Mouse (Mus musculus): Measurements from ENCODE around the gene Prune1. TPM values are rescaled to one million over a fixed set of nuclear protein-coding genes. Genes with fewer than 3 reads are reported as not detected.
"Not testable (repeated sequence)": the region's sequence is repeated elsewhere in the genome, so short reads cannot be mapped to it uniquely, and the experiment has no call there.

Prune1 gene
- total and polyA plus RNA-seq, 2 experiments from 2014 or later = 59.0 to 60.4 TPM

DNA sequence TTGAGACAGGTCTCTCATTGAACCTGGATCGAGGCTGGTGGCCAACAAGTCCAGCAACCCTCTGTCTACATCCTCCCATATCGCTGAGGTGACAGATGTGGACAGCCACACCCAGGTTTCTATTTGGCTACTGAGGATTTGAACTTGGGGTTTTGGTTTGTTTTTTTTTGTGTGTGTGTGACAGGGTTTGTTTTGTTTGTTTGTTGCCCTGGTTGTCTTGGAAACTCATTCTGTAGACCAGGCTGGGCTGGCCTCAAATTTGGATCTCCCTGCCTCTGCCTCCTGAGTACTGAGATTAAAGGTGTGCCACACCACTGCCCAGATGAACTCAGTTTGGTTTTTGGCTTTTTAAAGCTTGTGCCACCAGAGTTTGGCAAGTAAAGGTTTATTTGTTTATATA, 58.8 kb downstream of the Prune1 start:
- H3K4me1 ChIP-seq (ENCODE audit: insufficient read depth) = peaks cover 16% of the 10 kb centered on the region
- ATAC-seq = no peak
- WGBS = 96% methylated on average over 2 of the region's 2 CpGs

GRCm38 (mm10) chr3:95218466-95219137, 63.3 kb downstream of the Prune1 start:
- DNase-seq (no peak), ATAC-seq (no peak)
- Histone ChIP-seq H3K27ac (ENCODE audit: low read depth, low read length) (peak overlapping the region; percentile 96; the same call in 1 of the 2 replicates), H3K4me2 (ENCODE audit: low read depth) (peak overlapping the region; percentile 74), H3K27me3 (ENCODE audit: insufficient read depth, low read length) (no peaks in the 10 kb centered on the region), H3K9ac (peak overlapping the region; percentile 83; the same call in 1 of the 2 replicates), H3K4me3 (ENCODE audit: low read depth, low read length) (0 out of 2 replicates have a peak overlapping the region, but pooled peaks have one; percentile 73), H3K9me3 (ENCODE audit: low read length) (no peaks in the 10 kb centered on the region), H3K4me1 (ENCODE audit: insufficient read depth) (peaks cover 6% of the 10 kb centered on the region; the same call in 1 of the 2 replicates), H3K36me3 (ENCODE audit: insufficient read depth) (peaks cover 40% of the 10 kb centered on the region)
- 83% methylated on average over 6 of the region's 6 CpGs for WGBS
- TF ChIP-seq CTCF (IDR thresholded peaks at IDR 0.05; ENCODE audit: low read depth) = no peak

More for the DNA sequence above, 58.8 kb downstream of the Prune1 start:
- Histone ChIP-seq H3K9me3 (ENCODE audit: low read length) (no peaks in the 10 kb centered on the region), H3K4me3 (ENCODE audit: low read depth, low read length) (no peak overlapping the region), H3K4me2 (ENCODE audit: low read depth) (no peak overlapping the region), H3K27me3 (ENCODE audit: insufficient read depth, low read length) (no peaks in the 10 kb centered on the region), H3K9ac (no peak overlapping the region), H3K27ac (ENCODE audit: low read depth, low read length) (no peak overlapping the region), H3K36me3 (ENCODE audit: insufficient read depth) (peaks cover 47% of the 10 kb centered on the region)
- no peak for DNase-seq
- no peak for TF ChIP-seq CTCF (IDR thresholded peaks at IDR 0.05; ENCODE audit: low read depth)

DNA sequence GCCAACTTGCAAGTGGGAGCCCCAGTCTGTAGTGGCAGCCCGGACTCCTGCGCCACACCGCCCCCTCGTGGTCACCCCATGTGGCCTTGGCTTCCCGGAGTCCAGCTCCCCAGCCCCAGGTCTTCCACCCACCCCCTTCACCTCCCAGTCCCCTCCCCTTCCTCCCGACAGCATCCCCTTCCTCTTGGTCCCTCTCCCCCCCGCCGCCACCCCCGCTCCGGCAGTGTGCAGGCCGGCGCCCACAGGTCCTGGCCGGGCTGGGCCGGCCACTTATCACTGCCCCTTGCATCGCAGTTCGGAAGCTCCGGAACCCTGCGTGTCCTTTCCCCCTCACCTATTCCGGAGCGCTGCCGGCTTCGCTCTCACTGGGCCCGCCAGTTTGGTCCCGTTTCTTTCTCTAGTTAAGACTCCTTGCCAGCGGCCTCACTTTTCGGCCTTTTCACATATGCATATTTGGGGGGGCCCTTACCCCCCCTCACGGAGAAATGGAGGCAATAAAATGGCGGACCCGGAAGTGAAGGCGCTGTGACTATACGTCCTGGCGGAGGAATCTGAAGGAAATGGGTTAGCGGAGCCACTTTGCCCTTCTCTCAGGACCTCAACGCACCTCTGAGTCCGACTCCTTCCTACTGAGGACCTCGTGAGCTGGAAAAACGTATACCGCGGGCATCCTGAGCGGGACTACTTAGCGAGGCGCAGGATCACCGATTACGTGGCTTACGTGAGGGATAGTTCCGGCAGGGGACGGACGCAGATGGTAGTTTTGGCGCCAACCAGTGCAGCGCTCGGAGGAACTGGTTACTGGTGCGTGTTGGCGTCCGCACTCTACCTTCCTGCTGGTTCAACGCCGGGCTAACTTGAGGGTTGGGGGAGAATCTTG, 64.4 kb downstream of the Prune1 start, which contains the start of gene Gabpb2:
Gene Gabpb2, minus strand, starts transcription at position 662 of the 880 bp plus-strand sequence.
- Histone ChIP-seq H3K36me3 (ENCODE audit: insufficient read depth) (peaks cover 35% of the 10 kb centered on the region), H3K27ac (ENCODE audit: low read depth, low read length) (peak within 1 kb of the TSS; percentile 96), H3K9me3 (ENCODE audit: low read length) (no peaks in the 10 kb centered on the region), H3K4me3 (ENCODE audit: low read depth, low read length) (peak within 1 kb of the TSS; percentile 73), H3K4me2 (ENCODE audit: low read depth) (peak within 1 kb of the TSS; percentile 74), H3K27me3 (ENCODE audit: insufficient read depth, low read length) (no peaks in the 10 kb centered on the region), H3K9ac (peak within 1 kb of the TSS; percentile 83), H3K4me1 (ENCODE audit: insufficient read depth) (peaks cover 6% of the 10 kb centered on the region; the same call in 1 of the 2 replicates)
- under 1% methylated on average over 56 of the region's 56 CpGs for WGBS
- DNase-seq = peak; percentile 93
- peak; percentile 77 for TF ChIP-seq CTCF (IDR thresholded peaks at IDR 0.05; ENCODE audit: low read depth)
- ATAC-seq = peak; percentile 84

GRCm38 (mm10) chr3:95216655-95217254, 65.1 kb downstream of the Prune1 start:
- TF ChIP-seq CTCF (IDR thresholded peaks at IDR 0.05; ENCODE audit: low read depth) = no peak
- peak overlapping the region; percentile 74 for H3K4me2 ChIP-seq (ENCODE audit: low read depth)
- peak overlapping the region; percentile 83 for H3K9ac ChIP-seq
- ATAC-seq (peak; percentile 8; the same call in 1 of the 2 replicates), DNase-seq (no peak)
- peak overlapping the region; percentile 73 for H3K4me3 ChIP-seq (ENCODE audit: low read depth, low read length)
- H3K9me3 ChIP-seq (ENCODE audit: low read length) = no peaks in the 10 kb centered on the region
- peaks cover 6% of the 10 kb centered on the region; the same call in 1 of the 2 replicates for H3K4me1 ChIP-seq (ENCODE audit: insufficient read depth)
- no peaks in the 10 kb centered on the region for H3K27me3 ChIP-seq (ENCODE audit: insufficient read depth, low read length)
- peak overlapping the region; percentile 96 for H3K27ac ChIP-seq (ENCODE audit: low read depth, low read length)
- WGBS = 18% methylated on average over 4 of the region's 4 CpGs
- peaks cover 35% of the 10 kb centered on the region for H3K36me3 ChIP-seq (ENCODE audit: insufficient read depth)

DNA sequence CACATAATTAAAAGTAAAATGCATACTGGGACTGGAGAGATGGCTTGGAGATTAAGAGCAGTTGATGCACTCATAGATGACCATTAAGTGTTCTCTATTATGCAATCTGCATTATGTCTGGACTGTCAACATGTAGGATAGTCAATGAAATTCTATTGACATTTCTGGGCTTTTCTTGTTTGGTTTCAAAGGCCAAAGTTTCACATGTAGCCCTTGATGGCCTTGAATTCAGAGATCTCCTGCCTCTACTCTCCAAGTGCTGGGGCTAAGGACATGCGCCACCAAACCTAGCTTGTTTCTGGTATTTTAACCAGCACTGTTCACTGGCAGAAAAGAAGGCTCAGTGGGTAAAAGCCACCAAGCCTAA, 68.3 kb downstream of the Prune1 start:
- Histone ChIP-seq H3K36me3 (ENCODE audit: insufficient read depth) (peaks cover 11% of the 10 kb centered on the region), H3K4me2 (ENCODE audit: low read depth) (no peak overlapping the region), H3K9ac (no peak overlapping the region), H3K4me3 (ENCODE audit: low read depth, low read length) (no peak overlapping the region), H3K27ac (ENCODE audit: low read depth, low read length) (no peak overlapping the region), H3K27me3 (ENCODE audit: insufficient read depth, low read length) (no peaks in the 10 kb centered on the region), H3K9me3 (ENCODE audit: low read length) (no peaks in the 10 kb centered on the region), H3K4me1 (ENCODE audit: insufficient read depth) (peaks cover 6% of the 10 kb centered on the region; the same call in 1 of the 2 replicates)
- ATAC-seq (no peak), DNase-seq (no peak)
- TF ChIP-seq CTCF (IDR thresholded peaks at IDR 0.05; ENCODE audit: low read depth) = no peak
- 100% methylated on average over 1 of the region's 1 CpGs for WGBS

- H3K4me3 ChIP-seq (ENCODE audit: low read depth, low read length); H3K27ac ChIP-seq (ENCODE audit: low read depth, low read length); H3K9ac ChIP-seq; H3K4me1 ChIP-seq (ENCODE audit: insufficient read depth); DNase-seq; H3K36me3 ChIP-seq (ENCODE audit: insufficient read depth); ATAC-seq; H3K4me2 ChIP-seq (ENCODE audit: low read depth); H3K9me3 ChIP-seq (ENCODE audit: low read length); H3K27me3 ChIP-seq (ENCODE audit: insufficient read depth, low read length): not testable (repeated sequence)
- 93% methylated on average over 7 of the region's 10 CpGs for WGBS
Observed at GRCm38 (mm10) chr3:95212889-95213608, 68.8 kb downstream of the Prune1 start.

Data from forebrain, postnatal 0 days (tissue).